Mouse (Mus musculus) induced T-regulatory cell, adult 2 months (primary cell): ENCODE measurements around the gene Frmd6.

Experiments used
- DNase-seq: peaks from one replicate; pipeline ENCODE4 v3.0.0-alpha.2; 2012; ENCODE audit warnings: low read depth

Frmd6 gene

GRCm38 (mm10) chr12:70853026-70853425, 27.7 kb downstream of the Frmd6 start:
- DNase-seq: peak; percentile 74

- peak; percentile 64 for DNase-seq
Observed at GRCm38 (mm10) chr12:70855678-70856077, 30.4 kb downstream of the Frmd6 start.

GRCm38 (mm10) chr12:70856776-70857175, 31.5 kb downstream of the Frmd6 start:
- no peak for DNase-seq

- DNase-seq: no peak
Observed at GRCm38 (mm10) chr12:70863281-70863680, 38.0 kb downstream of the Frmd6 start.

GRCm38 (mm10) chr12:70867780-70868179, 42.5 kb downstream of the Frmd6 start:
- no peak for DNase-seq

GRCm38 (mm10) chr12:70868190-70868987, 43.1 kb downstream of the Frmd6 start:
- DNase-seq: no peak

- DNase-seq: no peak
Observed at GRCm38 (mm10) chr12:70868988-70869291, 43.6 kb downstream of the Frmd6 start.

GRCm38 (mm10) chr12:70873544-70873943, 48.2 kb downstream of the Frmd6 start:
- DNase-seq: no peak

- no peak for DNase-seq
Observed at GRCm38 (mm10) chr12:70876270-70876998, 51.1 kb downstream of the Frmd6 start.

- DNase-seq: no peak
Observed at GRCm38 (mm10) chr12:70877926-70878710, 52.8 kb downstream of the Frmd6 start.

GRCm38 (mm10) chr12:70880396-70880975, 55.2 kb downstream of the Frmd6 start:
- DNase-seq: no peak

GRCm38 (mm10) chr12:70881340-70881739, 56.0 kb downstream of the Frmd6 start:
- DNase-seq: no peak

- no peak for DNase-seq
Observed at GRCm38 (mm10) chr12:70881854-70882253, 56.5 kb downstream of the Frmd6 start.

GRCm38 (mm10) chr12:70883141-70883540, 57.8 kb downstream of the Frmd6 start:
- DNase-seq: no peak

GRCm38 (mm10) chr12:70884113-70884512, 58.8 kb downstream of the Frmd6 start:
- DNase-seq: no peak

- no peak for DNase-seq
Observed at GRCm38 (mm10) chr12:70884973-70885372, 59.7 kb downstream of the Frmd6 start.

- no peak for DNase-seq
Observed at GRCm38 (mm10) chr12:70885576-70885975, 60.3 kb downstream of the Frmd6 start.

GRCm38 (mm10) chr12:70890405-70890804, 65.1 kb downstream of the Frmd6 start:
- no peak for DNase-seq

GRCm38 (mm10) chr12:70890874-70891470, 65.7 kb downstream of the Frmd6 start:
- no peak for DNase-seq

- DNase-seq: no peak
Observed at GRCm38 (mm10) chr12:70895275-70895674, 70.0 kb downstream of the Frmd6 start.

- DNase-seq: no peak
Observed at GRCm38 (mm10) chr12:70896068-70896467, 70.8 kb downstream of the Frmd6 start.

- peak; percentile 27 for DNase-seq
Observed at GRCm38 (mm10) chr12:70897434-70897833, 72.1 kb downstream of the Frmd6 start.
